Mouse (Mus musculus) midbrain, embryonic 14.5 days (tissue): ENCODE measurements around the gene Med24. TPM values are rescaled to one million over a fixed set of nuclear protein-coding genes. Genes with fewer than 3 reads are reported as not detected.
A peak's percentile ranks its signal among the peaks of the same experiment; 100 is the strongest.

Source experiments
- ATAC-seq: fragments of 200-750 bp; cut with Nextera tagmentation; 2 replicates; pipeline ENCODE4 v1.8.0; 2017; ENCODE audit warnings: moderate number of reproducible peaks, moderate library complexity; ENCODE audit not compliant: low FRiP score, low TSS enrichment
- DNase-seq: peaks from one replicate; pipeline ENCODE4 v3.0.0-alpha.2; 2015
- H3K27ac ChIP-seq: fragments of 300-500 bp; sonication (generic); replicated peaks from 2 replicates; pipeline ENCODE4 v1.5.1; 2014; ENCODE audit warnings: mild to moderate bottlenecking, low read depth, low read length, moderate library complexity
- H3K27me3 ChIP-seq: fragments of 300-500 bp; sonication (generic); 2 replicates; pipeline ENCODE4 v1.6.1; 2014; ENCODE audit warnings: low read length, control low read depth, mixed read lengths; ENCODE audit not compliant: control insufficient read depth, insufficient read depth
- H3K36me3 ChIP-seq: fragments of 300-500 bp; sonication (generic); 2 replicates; pipeline ENCODE4 v1.6.1; 2014; ENCODE audit warnings: low read length, control low read depth; ENCODE audit not compliant: control insufficient read depth, insufficient read depth
- H3K4me1 ChIP-seq: fragments of 300-500 bp; sonication (generic); 2 replicates; pipeline ENCODE4 v1.6.1; 2014; ENCODE audit warnings: mild to moderate bottlenecking, antibody characterized with exemption, low read length, control low read depth; ENCODE audit not compliant: control insufficient read depth, insufficient read depth
- H3K4me2 ChIP-seq: fragments of 300-500 bp; sonication (generic); 2 replicates; pipeline ENCODE4 v1.6.1; 2014; ENCODE audit warnings: mild to moderate bottlenecking, low read length, moderate library complexity
- H3K4me3 ChIP-seq: fragments of 300-500 bp; sonication (generic); replicated peaks from 2 replicates; pipeline ENCODE4 v1.5.1; 2014; ENCODE audit warnings: low read depth, low read length
- H3K9ac ChIP-seq: fragments of 300-500 bp; sonication (generic); replicated peaks from 2 replicates; pipeline ENCODE4 v1.6.1; 2014; ENCODE audit warnings: mild to moderate bottlenecking, low read length, moderate library complexity
- H3K9me3 ChIP-seq: fragments of 300-500 bp; sonication (generic); 2 replicates; pipeline ENCODE4 v1.6.1; 2016; ENCODE audit warnings: low read length, control low read depth, mixed read lengths; ENCODE audit not compliant: control insufficient read depth
- WGBS: fragments of 180-500 bp; shearing (Covaris S2); extraction: QIAGEN DNeasy Blood & Tissue Kit; methylation state at CpG from one replicate; pipeline ENCODE4 v1.1.7; 2014; 5-methylcytosine and 5-hydroxymethylcytosine counted together
- polyA plus RNA-seq: library from polyadenylated mRNA; unstranded; fragments of >200 nt; fragmentation: Nextera tagmentation; extraction: Ambion mirVana; gene quantifications from 2 replicates; pipeline ENCODE4 v1.2.1, GENCODE M21; 2014

Gene Med24
- polyA plus RNA-seq, result 65.7 and 81.1 TPM in 2 replicates

DNA sequence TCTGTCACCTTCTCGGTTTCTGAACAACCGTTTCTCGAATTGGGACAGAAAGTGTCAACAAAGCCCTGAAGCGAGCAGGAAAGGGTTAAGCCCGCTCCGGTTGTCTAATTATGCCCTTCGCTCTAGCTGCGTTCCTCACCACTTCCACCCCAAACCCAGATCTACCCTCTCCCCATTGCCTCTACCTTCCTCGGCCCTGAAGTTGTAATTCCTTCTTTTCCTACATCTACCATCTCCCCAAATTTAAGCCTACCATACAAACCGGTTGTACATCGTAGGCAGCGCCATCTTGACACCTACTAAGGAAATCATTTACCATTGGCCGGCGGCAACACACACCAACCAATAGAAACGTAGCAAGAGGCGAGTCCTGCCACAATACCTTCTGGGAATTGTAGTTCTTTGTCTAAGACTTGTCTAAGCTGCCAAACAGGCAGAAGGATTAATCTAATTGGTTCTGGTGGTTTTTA lies at the start of gene Med24:
Gene Med24 (minus strand): TSS at position 317 of the 470 bp plus-strand sequence.
- ATAC-seq, result peak; percentile 93

GRCm38 (mm10) chr11:98777888-98778287 lies 48.7 kb upstream of the Med24 start:
- Histone ChIP-seq H3K4me1 (peaks cover 48% of the 10 kb centered on the region), H3K9me3 (no peaks in the 10 kb centered on the region), H3K4me3 (no peak overlapping the region), H3K27me3 (no peaks in the 10 kb centered on the region), H3K4me2 (no peak overlapping the region), H3K27ac (no peak overlapping the region), H3K36me3 (no peaks in the 10 kb centered on the region), H3K9ac (no peak overlapping the region)
- DNase-seq, result no peak
- ATAC-seq, result no peak

More for the DNA sequence above, at the start of gene Med24:
- under 1% methylated on average over 16 of the region's 16 CpGs for WGBS
- DNase-seq, result peak; percentile 95
- Histone ChIP-seq H3K9me3 (no peaks in the 10 kb centered on the region), H3K4me3 (peak within 1 kb of the TSS; percentile 57), H3K27me3 (no peaks in the 10 kb centered on the region), H3K4me2 (peak within 1 kb of the TSS; percentile 57), H3K36me3 (peaks cover 15% of the 10 kb centered on the region), H3K4me1 (0 out of 2 replicates have a peak, but pooled peaks cover 11% of the 10 kb centered on the region), H3K27ac (peak within 1 kb of the TSS; percentile 80), H3K9ac (peak within 1 kb of the TSS; percentile 65)

DNA sequence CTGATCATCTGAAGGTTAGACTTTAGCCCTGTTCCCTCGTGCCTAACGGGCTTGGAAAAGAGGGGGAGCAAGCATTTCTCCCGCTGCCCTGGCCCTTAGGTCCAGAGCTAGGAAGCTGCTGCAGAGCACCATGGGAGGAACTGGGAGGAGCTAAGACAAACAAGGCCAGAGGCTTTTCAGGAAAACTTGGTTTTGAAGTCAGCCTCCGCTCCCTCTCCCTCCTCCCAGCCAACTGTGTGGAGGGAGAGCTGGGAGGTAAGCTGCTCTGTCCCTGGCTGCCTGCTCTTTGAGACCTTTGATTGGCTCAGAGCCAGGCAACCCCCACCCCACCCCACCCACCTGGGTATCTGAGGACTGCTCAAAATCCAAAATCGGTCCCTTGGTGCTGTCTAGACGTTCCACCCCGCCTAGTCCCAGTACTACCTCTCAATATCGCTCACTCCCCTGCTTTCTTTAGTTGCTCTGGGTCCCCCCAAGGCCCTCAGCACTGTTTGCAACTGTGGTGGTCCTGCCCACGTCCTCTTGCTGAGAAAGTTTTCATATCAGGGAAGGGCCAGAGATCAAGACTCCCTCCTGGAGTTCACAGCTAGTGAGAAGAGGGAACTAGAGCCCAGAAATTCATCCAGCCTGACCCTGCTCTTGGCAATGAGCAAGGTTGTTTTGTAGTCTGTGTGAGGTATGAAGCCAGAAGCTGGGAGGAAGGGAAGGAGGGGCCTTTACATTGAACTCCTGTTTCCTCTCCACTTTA lies 47.8 kb upstream of the Med24 start:
- peaks cover 40% of the 10 kb centered on the region for H3K4me1 ChIP-seq
- H3K27me3 ChIP-seq, result no peaks in the 10 kb centered on the region
- peak; percentile 49 for DNase-seq
- no peaks in the 10 kb centered on the region for H3K36me3 ChIP-seq
- no peaks in the 10 kb centered on the region for H3K9me3 ChIP-seq
- peak overlapping the region; percentile 1; the same call in 1 of the 2 replicates for H3K27ac ChIP-seq
- H3K4me2 ChIP-seq, result 0 out of 2 replicates have a peak overlapping the region, but pooled peaks have one; percentile 2
- WGBS, result 7% methylated on average over 9 of the region's 9 CpGs
- H3K4me3 ChIP-seq, result no peak overlapping the region
- no peak for ATAC-seq
- no peak overlapping the region for H3K9ac ChIP-seq

GRCm38 (mm10) chr11:98776052-98776764 lies 47.0 kb upstream of the Med24 start:
- no peak overlapping the region for H3K4me3 ChIP-seq
- 0 out of 2 replicates have a peak overlapping the region, but pooled peaks have one; percentile 6 for H3K27ac ChIP-seq
- no peaks in the 10 kb centered on the region for H3K9me3 ChIP-seq
- WGBS, result 61% methylated on average over 12 of the region's 12 CpGs
- peaks cover 2% of the 10 kb centered on the region; the same call in 1 of the 2 replicates for H3K36me3 ChIP-seq
- DNase-seq (no peak), ATAC-seq (no peak)
- peaks cover 34% of the 10 kb centered on the region for H3K4me1 ChIP-seq
- H3K9ac ChIP-seq, result no peak overlapping the region
- peak overlapping the region; percentile 85 for H3K4me2 ChIP-seq
- no peaks in the 10 kb centered on the region for H3K27me3 ChIP-seq

- no peaks in the 10 kb centered on the region for H3K27me3 ChIP-seq
- DNase-seq (peak; percentile 98), ATAC-seq (peak; percentile 14; the same call in 1 of the 2 replicates)
- WGBS, result 8% methylated on average over 15 of the region's 15 CpGs
- H3K27ac ChIP-seq, result peak overlapping the region; percentile 49
- peak overlapping the region; percentile 85 for H3K4me2 ChIP-seq
- no peaks in the 10 kb centered on the region for H3K9me3 ChIP-seq
- no peak overlapping the region for H3K9ac ChIP-seq
- peaks cover 9% of the 10 kb centered on the region for H3K36me3 ChIP-seq
- peaks cover 34% of the 10 kb centered on the region for H3K4me1 ChIP-seq
- peak overlapping the region; percentile 37 for H3K4me3 ChIP-seq
Observed at GRCm38 (mm10) chr11:98775348-98776051, 46.3 kb upstream of the Med24 start.

DNA sequence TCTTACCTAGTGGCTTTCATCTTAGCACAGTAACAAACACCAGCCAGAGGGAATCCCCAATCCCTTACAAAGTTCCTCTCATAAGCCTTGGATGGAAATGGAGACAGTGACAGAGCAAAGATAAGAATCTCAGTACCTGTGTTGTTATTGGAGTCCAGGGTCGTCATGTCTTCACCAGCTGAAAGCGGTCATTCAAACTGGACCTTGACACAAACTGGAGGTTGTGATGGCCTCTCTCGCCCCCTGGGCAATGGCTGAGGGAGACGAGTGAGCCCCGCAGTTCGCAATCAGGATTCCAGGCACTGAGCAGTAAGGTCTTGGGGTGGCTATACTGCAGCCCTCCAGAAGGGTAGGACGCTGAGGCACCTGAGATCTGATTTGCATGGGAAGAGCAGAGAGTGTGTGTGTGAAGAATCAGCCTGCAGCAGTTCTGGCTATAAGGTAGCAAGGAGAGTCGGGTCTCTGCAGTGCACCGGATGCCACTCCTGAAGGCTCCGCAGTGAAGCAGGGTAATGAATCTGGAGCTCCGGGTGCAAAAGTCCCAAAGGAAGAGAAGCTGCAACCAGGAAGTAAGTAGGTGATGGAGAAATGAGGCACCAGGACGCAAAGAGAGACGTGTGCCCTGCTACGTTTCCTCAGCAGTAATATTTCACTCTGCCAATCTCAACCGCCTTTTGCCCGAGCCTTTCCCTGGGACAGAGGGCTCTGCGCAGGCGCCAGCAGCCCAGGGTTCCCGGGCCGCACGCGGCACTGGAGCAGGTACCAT lies 45.5 kb upstream of the Med24 start, which contains the start of gene Nr1d1:
Gene Nr1d1 (minus strand): TSS at position 752 of the 766 bp plus-strand sequence.
- peaks cover 14% of the 10 kb centered on the region for H3K36me3 ChIP-seq
- H3K4me3 ChIP-seq, result peak within 1 kb of the TSS; percentile 37
- H3K27ac ChIP-seq, result peak within 1 kb of the TSS; percentile 49
- H3K4me2 ChIP-seq, result peak within 1 kb of the TSS; percentile 85
- ATAC-seq, result peak; percentile 89; the same call in 1 of the 2 replicates
- H3K9ac ChIP-seq, result peak within 1 kb of the TSS; percentile 47; the same call in 1 of the 2 replicates
- no peaks in the 10 kb centered on the region for H3K27me3 ChIP-seq
- no peak for DNase-seq
- 2% methylated on average over 22 of the region's 22 CpGs for WGBS
- H3K4me1 ChIP-seq, result peaks cover 34% of the 10 kb centered on the region
- no peaks in the 10 kb centered on the region for H3K9me3 ChIP-seq

- Histone ChIP-seq H3K27ac (no peak overlapping the region), H3K9me3 (no peaks in the 10 kb centered on the region), H3K4me2 (peak overlapping the region; percentile 85), H3K27me3 (no peaks in the 10 kb centered on the region), H3K9ac (peak overlapping the region; percentile 34; the same call in 1 of the 2 replicates), H3K4me3 (peak overlapping the region; percentile 37), H3K36me3 (peaks cover 24% of the 10 kb centered on the region), H3K4me1 (peaks cover 34% of the 10 kb centered on the region)
- ATAC-seq, result peak; percentile 66
- peak; percentile 91 for DNase-seq
- under 1% methylated on average over 37 of the region's 37 CpGs for WGBS
Observed at GRCm38 (mm10) chr11:98773635-98774295, 44.5 kb upstream of the Med24 start.
